Mouse (Mus musculus) effector memory CD4-positive, alpha-beta T cell, adult 7 months (primary cell): ENCODE results near the gene Bpifa2. TPM values are rescaled to one million over a fixed set of nuclear protein-coding genes. Genes with fewer than 3 reads are reported as not detected.

Source experiments
- polyA plus RNA-seq: library from polyadenylated mRNA; unstranded; fragments of 100-300 nt; shearing (Covaris generic); gene quantifications from one replicate; pipeline ENCODE4 v1.2.1, GENCODE M21; 2017

Bpifa2 gene
- polyA plus RNA-seq: not detected

GRCm38 (mm10) chr2:154007965-154008364 is at the start of gene Bpifa2:
Bpifa2 (plus strand) TSS chr2:154008265.

GRCm38 (mm10) chr2:153974582-153974981 is 33.5 kb upstream of the Bpifa2 start, which contains the start of gene Bpifa6:
Bpifa6 (plus strand) TSS chr2:153974945.

Other genes starting within 250 kb of the Bpifa2 start
- gene Efcab8, start 228.3 kb upstream of the Bpifa2 start, polyA plus RNA-seq: not detected
- gene Sun5, start 137.2 kb upstream of the Bpifa2 start, polyA plus RNA-seq: not detected
- not detected for gene Bpifb2, start 133.2 kb upstream of the Bpifa2 start, polyA plus RNA-seq
- gene Bpifb6, start 107.9 kb upstream of the Bpifa2 start, polyA plus RNA-seq: not detected
- not detected for gene Bpifb3, start 90.0 kb upstream of the Bpifa2 start, polyA plus RNA-seq
- gene Bpifb4, start 70.1 kb upstream of the Bpifa2 start, polyA plus RNA-seq: not detected
- not detected for gene Bpifa6, start 33.3 kb upstream of the Bpifa2 start, polyA plus RNA-seq
- gene Bpifa3, start 122.1 kb downstream of the Bpifa2 start, polyA plus RNA-seq: not detected
- not detected for gene Bpifa1, start 134.6 kb downstream of the Bpifa2 start, polyA plus RNA-seq
- gene Bpifa5, start 154.3 kb downstream of the Bpifa2 start, polyA plus RNA-seq: not detected
- not detected for gene Bpifb1, start 182.6 kb downstream of the Bpifa2 start, polyA plus RNA-seq
- gene Bpifb5, start 215.5 kb downstream of the Bpifa2 start, polyA plus RNA-seq: 0.30 TPM
- gene Bpifb9a, start 249.6 kb downstream of the Bpifa2 start, polyA plus RNA-seq: not detected